Mouse (Mus musculus) B cell, adult (primary cell): ENCODE results near the gene Mdfi. TPM values are rescaled to one million over a fixed set of nuclear protein-coding genes. Genes with fewer than 3 reads are reported as not detected.

Experiments used
- total RNA-seq: library from RNA; stranded (reverse); gene quantifications from 4 replicates; pipeline ENCODE4 v1.2.4, GENCODE M21; 2023; ENCODE audit not compliant: inconsistent age

The Mdfi gene
- not detected in 4 replicates for total RNA-seq

GRCm38 (mm10) chr17:47834482-47834767 lies at the start of gene Mdfi:
Gene Mdfi (minus strand): TSS chr17:47834691.

Other genes with a start within 250 kb of the Mdfi start
- 12.7 to 14.2 TPM (median 13.2 TPM) in 4 replicates for gene Bysl, start 223.2 kb downstream of the Mdfi start, total RNA-seq
- 59.2 to 69.9 TPM (median 62.6 TPM) in 4 replicates for gene Med20, start 223.1 kb downstream of the Mdfi start, total RNA-seq
- 2.5 to 5.6 TPM (median 2.9 TPM) in 4 replicates for gene Gm20517, start 223.1 kb downstream of the Mdfi start, total RNA-seq
- gene Usp49, start 204.0 kb downstream of the Mdfi start, total RNA-seq = 3.5 to 6.8 TPM (median 5.3 TPM) in 4 replicates
- gene Tomm6, start 146.3 kb downstream of the Mdfi start, total RNA-seq = 133 to 174 TPM (median 155 TPM) in 4 replicates
- gene Frs3, start 145.7 kb downstream of the Mdfi start, total RNA-seq = 0.96 to 2.7 TPM (median 1.7 TPM) in 4 replicates
- gene Gm21981, start 140.2 kb downstream of the Mdfi start, total RNA-seq = 0.66 TPM in 1 of 4 replicates, not detected in the others
- 0.58 TPM in 1 of 4 replicates, not detected in the others for gene Prickle4, start 140.0 kb downstream of the Mdfi start, total RNA-seq
- not detected in 4 replicates for gene Pgc, start 107.8 kb downstream of the Mdfi start, total RNA-seq
- 164 to 175 TPM (median 167 TPM) in 4 replicates for gene Tfeb, start 97.7 kb downstream of the Mdfi start, total RNA-seq
- gene Foxp4, start 90.0 kb upstream of the Mdfi start, total RNA-seq = 77.2 to 95.5 TPM (median 92.3 TPM) in 4 replicates
- gene 1700122O11Rik, start 203.6 kb upstream of the Mdfi start, total RNA-seq = not detected in 4 replicates